ENCODE assay signal across 8 mouse cellular contexts in the genomic region with DNA sequence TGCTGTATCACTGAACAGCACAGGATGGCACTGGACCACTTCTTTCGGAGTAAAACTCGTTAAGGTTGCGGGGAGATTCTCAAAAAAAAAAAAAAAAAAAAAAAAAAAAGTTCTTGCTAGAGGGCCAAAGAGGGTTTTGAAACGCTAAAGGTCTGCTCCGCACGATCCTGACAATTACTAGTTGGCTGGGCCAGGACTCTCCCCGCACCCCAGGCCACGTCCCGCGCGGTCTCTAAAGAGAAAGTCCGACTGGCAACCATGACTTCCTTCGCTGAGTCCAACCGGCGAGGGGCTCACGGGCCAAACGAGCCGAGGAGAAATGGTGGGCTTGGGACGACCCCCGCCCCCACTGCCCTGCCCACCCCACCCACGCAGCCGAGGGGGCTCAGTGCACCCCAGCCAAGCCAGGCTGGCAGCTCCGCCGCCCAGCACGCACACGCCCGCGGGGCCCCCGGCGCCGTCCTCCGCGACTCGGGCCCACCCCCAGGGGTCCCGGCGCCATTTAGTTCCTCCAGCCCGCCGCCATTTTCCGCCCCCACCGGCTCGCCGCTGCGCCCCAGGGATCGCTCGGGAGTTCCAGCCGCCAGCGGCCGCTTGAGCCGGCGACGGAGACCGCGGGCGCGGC. TPM values are rescaled to one million over a fixed set of nuclear protein-coding genes. Genes with fewer than 3 reads are reported as not detected.
A peak's percentile ranks its signal among the peaks of the same experiment; 100 is the strongest.
DNase-seq lines count a peak whose midpoint lies in the region; ATAC-seq and TF ChIP-seq lines count a peak whose summit lies in the region.

No protein-coding gene starts in this region.

- no peaks in the 10 kb centered on the region for H3K36me3 ChIP-seq in thymus, adult 2 months (ENCODE audit: control insufficient read depth, insufficient read depth, low read length)
- no peaks in the 10 kb centered on the region for H3K36me3 ChIP-seq in forebrain, embryonic 15.5 days
- no peaks in the 10 kb centered on the region; the same call in 1 of the 2 replicates for H3K36me3 ChIP-seq in limb, embryonic 15.5 days
- no peaks in the 10 kb centered on the region for H3K36me3 ChIP-seq in midbrain, embryonic 12.5 days

- no peaks in the 10 kb centered on the region for H3K9me3 ChIP-seq in forebrain, embryonic 15.5 days
- no peaks in the 10 kb centered on the region for H3K9me3 ChIP-seq in limb, embryonic 15.5 days
- H3K9me3 ChIP-seq in midbrain, embryonic 12.5 days: no peaks in the 10 kb centered on the region

- under 1% methylated on average over 43 of the region's 55 CpGs for WGBS in thymus, adult 2 months
- WGBS in forebrain, embryonic 15.5 days: under 1% methylated on average over 54 of the region's 55 CpGs
- under 1% methylated on average over 46 of the region's 55 CpGs for WGBS in limb, embryonic 15.5 days
- under 1% methylated on average over 34 of the region's 55 CpGs for WGBS in midbrain, embryonic 12.5 days

- peaks cover 3% of the 10 kb centered on the region for H3K4me1 ChIP-seq in thymus, adult 2 months (replicated peaks; ENCODE audit: control insufficient read depth, insufficient read depth, low read length)
- peaks cover 29% of the 10 kb centered on the region for H3K4me1 ChIP-seq in forebrain, embryonic 15.5 days
- H3K4me1 ChIP-seq in limb, embryonic 15.5 days: peaks cover 11% of the 10 kb centered on the region
- H3K4me1 ChIP-seq in midbrain, embryonic 12.5 days: peaks cover 12% of the 10 kb centered on the region

- peak; percentile 77 for ATAC-seq in forebrain, embryonic 15.5 days (replicated peaks)
- ATAC-seq in limb, embryonic 15.5 days (ENCODE audit: insufficient number of reproducible peaks, low FRiP score, low TSS enrichment, low read depth): peak; percentile 53
- peak; percentile 78 for ATAC-seq in midbrain, embryonic 12.5 days (ENCODE audit: low FRiP score, low read depth)

- peak overlapping the region; percentile 88 for H3K4me3 ChIP-seq in thymus, adult 2 months (ENCODE audit: control insufficient read depth, insufficient read depth, low read length)
- H3K4me3 ChIP-seq in forebrain, embryonic 15.5 days: peak overlapping the region; percentile 81
- peak overlapping the region; percentile 95 for H3K4me3 ChIP-seq in limb, embryonic 15.5 days
- H3K4me3 ChIP-seq in midbrain, embryonic 12.5 days: peak overlapping the region; percentile 86

- peak overlapping the region; percentile 90 for H3K9ac ChIP-seq in forebrain, embryonic 15.5 days (replicated peaks)
- peak overlapping the region; percentile 99 for H3K9ac ChIP-seq in limb, embryonic 15.5 days
- peak overlapping the region; percentile 98 for H3K9ac ChIP-seq in midbrain, embryonic 12.5 days (replicated peaks)

- no peak for DNase-seq in thymus, adult 2 months
- DNase-seq in thymus, postnatal 36 days: no peak
- DNase-seq in adrenal gland, postnatal 36 days: peak; percentile 53 to 68
- DNase-seq in induced T-regulatory cell, adult 2 months (ENCODE audit: low read depth): peak; percentile 57
- peak; percentile 68 for DNase-seq in yolk sac, embryonic 10.5 days (ENCODE audit: low spot score)

- peak overlapping the region; percentile 42; the same call in 1 of the 2 replicates for H3K27ac ChIP-seq in thymus, adult 2 months (ENCODE audit: control insufficient read depth, insufficient read depth, low read length)
- H3K27ac ChIP-seq in forebrain, embryonic 15.5 days (replicated peaks): peak overlapping the region; percentile 99
- peak overlapping the region; percentile 100 for H3K27ac ChIP-seq in limb, embryonic 15.5 days
- peak overlapping the region; percentile 100 for H3K27ac ChIP-seq in midbrain, embryonic 12.5 days (replicated peaks)

- no peak for TF ChIP-seq CTCF in thymus, adult 2 months (IDR thresholded peaks at IDR 0.05; ENCODE audit: borderline replicate concordance, control insufficient read depth, extremely low read depth, insufficient read depth, low read length, poor library complexity)

- peak overlapping the region; percentile 59 for H3K4me2 ChIP-seq in forebrain, embryonic 15.5 days (replicated peaks)
- peak overlapping the region; percentile 42 for H3K4me2 ChIP-seq in limb, embryonic 15.5 days
- H3K4me2 ChIP-seq in midbrain, embryonic 12.5 days (replicated peaks): peak overlapping the region; percentile 61

- no peaks in the 10 kb centered on the region for H3K27me3 ChIP-seq in thymus, adult 2 months (ENCODE audit: control insufficient read depth, insufficient read depth, low read length)
- H3K27me3 ChIP-seq in forebrain, embryonic 15.5 days: no peaks in the 10 kb centered on the region
- no peaks in the 10 kb centered on the region for H3K27me3 ChIP-seq in limb, embryonic 15.5 days
- no peaks in the 10 kb centered on the region for H3K27me3 ChIP-seq in midbrain, embryonic 12.5 days

- no peak; the same call in 1 of the 2 replicates for TF ChIP-seq POLR2A in thymus, adult 2 months (IDR thresholded peaks at IDR 0.05; ENCODE audit: control insufficient read depth, extremely low read depth, insufficient read depth, low read length, poor library complexity)

RNA-seq across cellular contexts. Expression of a gene that starts 0.6 kb away (rescaled TPM):
- 33.5 and 43.4 TPM in 2 replicates for polyA plus RNA-seq in thymus, adult 2 months (2012; rRNA removed)
- total RNA-seq in adrenal gland, postnatal 36 days (2021): 10 to 100 TPM; 26.2 to 27.1 TPM
- polyA plus RNA-seq in forebrain, embryonic 15.5 days (2015; fragmentation: Nextera tagmentation; extraction: Ambion mirVana): 67.9 and 68.2 TPM in 2 replicates
- 43.3 and 51.3 TPM in 2 replicates for polyA plus RNA-seq in limb, embryonic 15.5 days (2015; fragmentation: Nextera tagmentation; extraction: Ambion mirVana)
- polyA plus RNA-seq in midbrain, embryonic 12.5 days (2016; fragmentation: Nextera tagmentation; extraction: Ambion mirVana): 74.2 and 75.9 TPM in 2 replicates

Comparison
In these comparisons a context has a peak if more than half of its experiments do, and no peak if none do; other contexts are left out.
1. DNase-seq: peak in adrenal gland, postnatal 36 days (2 of 2), induced T-regulatory cell, adult 2 months (single experiment) and yolk sac, embryonic 10.5 days (single experiment); none in thymus, adult 2 months (single experiment) and thymus, postnatal 36 days (0 of 2).
2. H3K27ac ChIP-seq: peak in every context shown above with its lines; median percentile 100 in limb, embryonic 15.5 days; 100 in midbrain, embryonic 12.5 days; 99 in forebrain, embryonic 15.5 days; 42 in thymus, adult 2 months.
3. Peak in every context shown above with its lines, with median percentiles within 50 percentile points of each other: H3K4me3 ChIP-seq, ATAC-seq, H3K4me2 ChIP-seq and H3K9ac ChIP-seq.